Mouse (Mus musculus) cerebellum, adult 2 months (tissue): ENCODE results near the gene Slc25a12.

Source experiments
- CTCF ChIP-seq: fragments of 200-500 bp; IDR thresholded peaks from 2 replicates; pipeline ENCODE4 v1.5.1; 2011; ENCODE audit warnings: low read depth, mild to moderate bottlenecking, control low read depth, low read length, moderate library complexity, borderline replicate concordance; ENCODE audit not compliant: insufficient read depth
- POLR2A ChIP-seq: fragments of 200-500 bp; IDR thresholded peaks from 2 replicates; pipeline ENCODE4 v1.6.1; 2011; ENCODE audit warnings: low read length, control low read depth, borderline replicate concordance; ENCODE audit not compliant: insufficient read depth

DNA sequence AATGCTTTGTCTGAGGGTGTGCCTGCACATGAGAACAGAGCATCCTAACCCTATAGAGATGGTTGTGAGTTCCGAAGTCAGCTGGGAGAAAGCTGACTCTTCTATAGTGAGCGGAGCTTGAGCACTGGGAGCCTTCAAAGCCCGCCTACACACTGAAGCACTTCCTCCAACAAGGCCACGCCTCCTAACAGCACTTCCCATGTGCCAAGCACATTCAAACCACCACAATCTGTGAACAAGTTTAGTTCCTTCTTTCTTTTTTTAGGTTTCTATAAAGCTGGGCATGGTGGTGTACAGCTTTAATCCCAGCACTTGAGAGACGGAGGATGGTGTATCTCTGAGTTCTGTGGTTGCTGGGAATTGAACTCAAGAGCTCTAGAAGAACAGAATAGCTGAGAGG lies 9.9 kb upstream of the Slc25a12 start:
- no peak for TF ChIP-seq CTCF
- no peak for TF ChIP-seq POLR2A
